8 mouse cellular contexts compared by ENCODE assay signal in the genomic region with DNA sequence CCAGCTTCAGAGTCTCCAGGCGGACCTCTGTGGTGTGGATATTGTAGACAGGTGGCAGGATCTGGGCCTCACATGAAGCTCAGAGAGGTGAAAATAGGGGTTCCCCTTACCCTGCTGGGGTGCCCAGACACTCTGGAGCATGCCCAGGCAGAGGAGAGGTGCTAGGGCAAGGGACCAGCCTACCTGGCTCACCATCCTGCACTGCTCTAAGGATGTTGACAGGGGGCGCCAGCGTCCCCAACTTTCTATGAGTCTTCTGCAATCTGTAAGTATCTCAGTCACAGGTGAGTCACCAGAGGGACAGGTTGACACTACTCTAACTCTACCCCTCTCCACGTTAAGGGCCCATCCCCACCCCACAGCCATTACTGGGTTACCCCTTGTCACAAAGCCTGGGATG. TPM values are rescaled to one million over a fixed set of nuclear protein-coding genes. Genes with fewer than 3 reads are reported as not detected.
DNase-seq lines count a peak whose midpoint lies in the region; ATAC-seq and TF ChIP-seq lines count a peak whose summit lies in the region.

No protein-coding gene starts in this region.

- peak; percentile 49 to 53 for DNase-seq in cerebellum, postnatal 10 days
- DNase-seq in lung, embryonic 14.5 days, result no peak
- no peak for DNase-seq in lung, postnatal 10 days
- DNase-seq in thymus, postnatal 0 days (ENCODE audit: low spot score), result peak; percentile 69
- DNase-seq in midbrain, embryonic 11.5 days (ENCODE audit: low spot score, missing footprints), result no peak
- no peak for DNase-seq in gastrocnemius, postnatal 14 days

- no peak overlapping the region for H3K9ac ChIP-seq in lung, embryonic 14.5 days
- H3K9ac ChIP-seq in midbrain, embryonic 11.5 days (ENCODE audit: low read length), result no peak overlapping the region

- H3K27me3 ChIP-seq in lung, embryonic 14.5 days (ENCODE audit: insufficient read depth, low read length), result no peaks in the 10 kb centered on the region
- no peaks in the 10 kb centered on the region for H3K27me3 ChIP-seq in midbrain, embryonic 11.5 days (ENCODE audit: control insufficient read depth, insufficient read depth, low read length)

- H3K9me3 ChIP-seq in lung, embryonic 14.5 days (ENCODE audit: low read depth, low read length), result no peaks in the 10 kb centered on the region
- no peaks in the 10 kb centered on the region for H3K9me3 ChIP-seq in midbrain, embryonic 11.5 days (ENCODE audit: control insufficient read depth, low read length)

- intact Hi-C loops in gastrocnemius, postnatal 14 days (cut with DNase I; ENCODE audit: low total_unique reads), result loop anchor here (5.0 kb wide), 1 partner anchor 70 kb away; no protein-coding TSS in a partner anchor

- no peak overlapping the region for H3K4me2 ChIP-seq in lung, embryonic 14.5 days
- H3K4me2 ChIP-seq in midbrain, embryonic 11.5 days, result no peak overlapping the region

- peak; percentile 41 for TF ChIP-seq CTCF in lung, embryonic 14.5 days (IDR thresholded peaks at IDR 0.05; ENCODE audit: low read depth)

- WGBS in lung, embryonic 14.5 days, result 24% methylated on average over 4 of the region's 4 CpGs
- WGBS in midbrain, embryonic 11.5 days, result 23% methylated on average over 4 of the region's 4 CpGs

- H3K4me1 ChIP-seq in lung, embryonic 14.5 days (ENCODE audit: insufficient read depth), result peaks cover 11% of the 10 kb centered on the region; the same call in 1 of the 2 replicates
- H3K4me1 ChIP-seq in midbrain, embryonic 11.5 days (ENCODE audit: control insufficient read depth, insufficient read depth, low read length), result peaks cover 12% of the 10 kb centered on the region

- H3K27ac ChIP-seq in lung, embryonic 14.5 days (ENCODE audit: low read depth), result peak overlapping the region; percentile 73; the same call in 1 of the 2 replicates
- no peak overlapping the region for H3K27ac ChIP-seq in midbrain, embryonic 11.5 days (ENCODE audit: low read depth, low read length)

- no peak overlapping the region for H3K4me3 ChIP-seq in lung, embryonic 14.5 days (ENCODE audit: low read depth, low read length)
- H3K4me3 ChIP-seq in midbrain, embryonic 11.5 days (ENCODE audit: low read depth, low read length), result no peak overlapping the region

- no peaks in the 10 kb centered on the region for H3K36me3 ChIP-seq in lung, embryonic 14.5 days (ENCODE audit: insufficient read depth)
- no peaks in the 10 kb centered on the region for H3K36me3 ChIP-seq in midbrain, embryonic 11.5 days (ENCODE audit: control insufficient read depth, insufficient read depth, low read length)

- no peak for ATAC-seq in cerebellum, adult (ENCODE audit: insufficient number of reproducible peaks, low FRiP score, low TSS enrichment)
- no peak for ATAC-seq in lung, embryonic 14.5 days (ENCODE audit: insufficient read depth)
- 0 out of 2 replicates have a peak, but pooled peaks have one; percentile 18 for ATAC-seq in granulocyte monocyte progenitor cell, adult 5-6 weeks (replicated peaks; ENCODE audit: poor library complexity, severe bottlenecking)
- no peak for ATAC-seq in midbrain, embryonic 11.5 days (ENCODE audit: low FRiP score)

RNA-seq across cellular contexts. Expression of gene Nudt14, which starts 5.4 kb away (rescaled TPM):
- polyA plus RNA-seq in lung, embryonic 14.5 days (2014; fragmentation: Nextera tagmentation; extraction: Ambion mirVana), result 107 and 116 TPM in 2 replicates
- total RNA-seq in granulocyte monocyte progenitor cell, adult 5-6 weeks (2014; fragmentation: Nextera tagmentation), result 15.9 and 33.3 TPM in 2 replicates
- total RNA-seq in granulocyte monocyte progenitor cell, adult 5-6 weeks (2017), result 16.6 and 25.4 TPM in 2 replicates
- 93.9 and 98.4 TPM in 2 replicates for polyA plus RNA-seq in thymus, postnatal 0 days (2015; fragmentation: Nextera tagmentation; extraction: Ambion mirVana)
- polyA plus RNA-seq in midbrain, embryonic 11.5 days (2014; fragmentation: Nextera tagmentation; extraction: Ambion mirVana), result 54.0 and 61.7 TPM in 2 replicates
- total RNA-seq in gastrocnemius, postnatal 14 days (2021), result 10 to 100 TPM; 14.8 to 17.5 TPM

RNA-seq across cellular contexts. Expression of gene Jag2, which starts 17.7 kb away (rescaled TPM):
- polyA plus RNA-seq in lung, embryonic 14.5 days (2014; fragmentation: Nextera tagmentation; extraction: Ambion mirVana), result 6.3 and 8.0 TPM in 2 replicates
- 0.95 and 1.0 TPM in 2 replicates for total RNA-seq in granulocyte monocyte progenitor cell, adult 5-6 weeks (2014; fragmentation: Nextera tagmentation)
- 0.22 and 1.4 TPM in 2 replicates for total RNA-seq in granulocyte monocyte progenitor cell, adult 5-6 weeks (2017)
- 8.3 and 10.2 TPM in 2 replicates for polyA plus RNA-seq in thymus, postnatal 0 days (2015; fragmentation: Nextera tagmentation; extraction: Ambion mirVana)
- 3.0 and 3.2 TPM in 2 replicates for polyA plus RNA-seq in midbrain, embryonic 11.5 days (2014; fragmentation: Nextera tagmentation; extraction: Ambion mirVana)
- total RNA-seq in gastrocnemius, postnatal 14 days (2021), result 10 to 100 TPM; 24.2 to 25.5 TPM

RNA-seq across cellular contexts. Expression of gene Btbd6, which starts 29.0 kb away (rescaled TPM):
- 26.4 and 26.7 TPM in 2 replicates for polyA plus RNA-seq in lung, embryonic 14.5 days (2014; fragmentation: Nextera tagmentation; extraction: Ambion mirVana)
- 2.4 and 10.5 TPM in 2 replicates for total RNA-seq in granulocyte monocyte progenitor cell, adult 5-6 weeks (2014; fragmentation: Nextera tagmentation)
- total RNA-seq in granulocyte monocyte progenitor cell, adult 5-6 weeks (2017), result 3.3 and 6.8 TPM in 2 replicates
- 16.4 and 18.0 TPM in 2 replicates for polyA plus RNA-seq in thymus, postnatal 0 days (2015; fragmentation: Nextera tagmentation; extraction: Ambion mirVana)
- polyA plus RNA-seq in midbrain, embryonic 11.5 days (2014; fragmentation: Nextera tagmentation; extraction: Ambion mirVana), result 17.5 and 19.2 TPM in 2 replicates
- total RNA-seq in gastrocnemius, postnatal 14 days (2021), result 10 to 100 TPM in 1 of 2 experiments, 1 to 10 TPM in 1; 7.3 to 10.2 TPM

RNA-seq across cellular contexts. Expression of gene Brf1, which starts 53.2 kb away (rescaled TPM):
- 61.7 and 65.9 TPM in 2 replicates for polyA plus RNA-seq in lung, embryonic 14.5 days (2014; fragmentation: Nextera tagmentation; extraction: Ambion mirVana)
- total RNA-seq in granulocyte monocyte progenitor cell, adult 5-6 weeks (2014; fragmentation: Nextera tagmentation), result 38.7 and 42.6 TPM in 2 replicates
- total RNA-seq in granulocyte monocyte progenitor cell, adult 5-6 weeks (2017), result 28.1 and 41.3 TPM in 2 replicates
- 70.8 and 89.0 TPM in 2 replicates for polyA plus RNA-seq in thymus, postnatal 0 days (2015; fragmentation: Nextera tagmentation; extraction: Ambion mirVana)
- polyA plus RNA-seq in midbrain, embryonic 11.5 days (2014; fragmentation: Nextera tagmentation; extraction: Ambion mirVana), result 51.9 and 53.0 TPM in 2 replicates
- total RNA-seq in gastrocnemius, postnatal 14 days (2021), result 10 to 100 TPM; 21.4 to 22.7 TPM

Comparison
In these comparisons a context has a peak if more than half of its experiments do, and no peak if none do; other contexts are left out.
1. DNase-seq: peak in cerebellum, postnatal 10 days (2 of 2) and thymus, postnatal 0 days (single experiment); none in lung, embryonic 14.5 days (single experiment), lung, postnatal 10 days (single experiment), midbrain, embryonic 11.5 days (single experiment) and gastrocnemius, postnatal 14 days (single experiment).